Mouse (Mus musculus) G1E (cell line): ENCODE measurements around the gene Lrrtm4.

Experiments
- CTCF ChIP-seq: IDR thresholded peaks from 2 replicates; pipeline ENCODE4 v1.5.1; 2012; ENCODE audit warnings: low read depth, low read length, inconsistent platforms, mixed read lengths
- GATA1 ChIP-seq: IDR thresholded peaks from 2 replicates; pipeline ENCODE4 v1.6.1; 2012; ENCODE audit warnings: borderline replicate concordance, low read length, inconsistent platforms, mixed read lengths
- POLR2AphosphoS5 ChIP-seq: IDR thresholded peaks from 2 replicates; pipeline ENCODE4 v1.6.1; 2012; ENCODE audit warnings: low read depth, low read length, inconsistent platforms; ENCODE audit not compliant: insufficient replicate concordance
- TAL1 ChIP-seq: conservative IDR thresholded peaks from 2 replicates; pipeline ENCODE4 v1.6.1; 2012; ENCODE audit warnings: low read depth, low read length, inconsistent platforms, mixed read lengths

- TF ChIP-seq CTCF (no peak), GATA1 (no peak), TAL1 (no peak), POLR2AphosphoS5 (no peak)
These were observed 190.8 kb downstream of the Lrrtm4 start for GRCm38 (mm10) chr6:80209476-80209875.
